Mouse (Mus musculus): ENCODE measurements around the gene Pak2.
"Not testable (repeated sequence)": the region's sequence is repeated elsewhere in the genome, so short reads cannot be mapped to it uniquely, and the experiment has no call there.

Pak2 gene

GRCm38 (mm10) chr16:32087629-32088443 is 8.7 kb upstream of the Pak2 start:
- peak; percentile 41 to 63 for DNase-seq

- peak in 1 of 2 experiments; percentile 31 for DNase-seq
Observed at GRCm38 (mm10) chr16:32078408-32078990, 643 bp downstream of the Pak2 start.

GRCm38 (mm10) chr16:32077648-32078407 is 1.3 kb downstream of the Pak2 start:
- no peak for DNase-seq

- DNase-seq, result no peak
Observed at GRCm38 (mm10) chr16:32076406-32076805, 2.7 kb downstream of the Pak2 start.

GRCm38 (mm10) chr16:32075762-32076161 is 3.4 kb downstream of the Pak2 start:
- DNase-seq, result no peak

- not testable (repeated sequence) for DNase-seq
Observed at GRCm38 (mm10) chr16:32070070-32070469, 9.1 kb downstream of the Pak2 start.

GRCm38 (mm10) chr16:32068389-32069300 is 10.5 kb downstream of the Pak2 start:
- DNase-seq, result no peak

GRCm38 (mm10) chr16:32066899-32067298 is 12.2 kb downstream of the Pak2 start:
- DNase-seq, result no peak

GRCm38 (mm10) chr16:32063900-32064299 is 15.2 kb downstream of the Pak2 start:
- no peak for DNase-seq

- no peak for DNase-seq
Observed at GRCm38 (mm10) chr16:32062226-32062625, 16.9 kb downstream of the Pak2 start.

- DNase-seq, result peak in 1 of 2 experiments; percentile 9
Observed at GRCm38 (mm10) chr16:32059840-32060523, 19.2 kb downstream of the Pak2 start.

- no peak for DNase-seq
Observed at GRCm38 (mm10) chr16:32058817-32059216, 20.3 kb downstream of the Pak2 start.

- DNase-seq, result no peak
Observed at GRCm38 (mm10) chr16:32042367-32042766, 36.8 kb downstream of the Pak2 start.

GRCm38 (mm10) chr16:32019678-32020077 is 59.5 kb downstream of the Pak2 start:
- no peak for DNase-seq

- no peak for DNase-seq
Observed at GRCm38 (mm10) chr16:32010330-32010729, 68.8 kb downstream of the Pak2 start.

- no peak for DNase-seq
Observed at GRCm38 (mm10) chr16:32009913-32010312, 69.2 kb downstream of the Pak2 start.

- no peak for DNase-seq
Observed at GRCm38 (mm10) chr16:32008529-32009293, 70.4 kb downstream of the Pak2 start.

GRCm38 (mm10) chr16:32004731-32005130 is 74.4 kb downstream of the Pak2 start:
- no peak for DNase-seq

GRCm38 (mm10) chr16:32002509-32003477 is 76.3 kb downstream of the Pak2 start, which contains the start of gene Senp5:
Senp5 (minus strand) TSS chr16:32003287.
- DNase-seq, result peak; percentile 79 to 85

GRCm38 (mm10) chr16:31996371-31996770 is 82.8 kb downstream of the Pak2 start:
- DNase-seq, result no peak

All from thymus, adult 18-20 months (tissue).